Mouse (Mus musculus) embryonic facial prominence, embryonic 12.5 days (tissue): Measurements from ENCODE around the gene Pls1. TPM values are rescaled to one million over a fixed set of nuclear protein-coding genes. Genes with fewer than 3 reads are reported as not detected.

Source experiments
- polyA plus RNA-seq: library from polyadenylated mRNA; unstranded; fragments of >200 nt; fragmentation: Nextera tagmentation; extraction: Ambion mirVana; gene quantifications from 2 replicates; pipeline ENCODE4 v1.2.1, GENCODE M21; 2016

Gene Pls1
- polyA plus RNA-seq, 1 experiment from 2014 or later, result 5.5 TPM

Other genes with a start within 250 kb of the Pls1 start
- 6.7 and 8.8 TPM in 2 replicates for gene Pcolce2, start 207.7 kb downstream of the Pls1 start, polyA plus RNA-seq
- gene Trpc1, start 94.9 kb downstream of the Pls1 start, polyA plus RNA-seq, result 3.2 and 3.6 TPM in 2 replicates
- 24.1 and 27.5 TPM in 2 replicates for gene Atr, start 12.3 kb upstream of the Pls1 start, polyA plus RNA-seq
- gene Xrn1, start 109.4 kb upstream of the Pls1 start, polyA plus RNA-seq, result 26.5 and 29.0 TPM in 2 replicates